13 mouse cellular contexts compared by ENCODE assay signal in genomic region chr9:28457982-28458770, GRCm38 (mm10).
"Had no signal": no experiment of that assay in that cellular context is flagged by ENCODE, and none has a peak within 500 bp of the region (broad histone marks: within the 10 kb centered on the region; RNA-seq: fewer than 3 reads in every experiment).

No protein-coding gene starts in this region.

- H3K9ac ChIP-seq: limb, embryonic 13.5 days; liver, embryonic 14.5 days; midbrain, embryonic 13.5 days; stomach, embryonic 15.5 days had no signal

- H3K27me3 ChIP-seq: limb, embryonic 13.5 days; midbrain, embryonic 13.5 days; stomach, embryonic 15.5 days had no signal

- DNase-seq: kidney, adult 11 months; kidney, adult 9 months; kidney, postnatal 36 days; lung, adult 18-20 months; lung, postnatal 36 days; right cerebral cortex, postnatal 14 days; thymus, adult 2 months; thymus, postnatal 25 days had no signal

- H3K4me3 ChIP-seq: limb, embryonic 13.5 days; midbrain, embryonic 13.5 days; stomach, embryonic 15.5 days had no signal

- H3K9me3 ChIP-seq: limb, embryonic 13.5 days; midbrain, embryonic 13.5 days; stomach, embryonic 15.5 days had no signal

- ATAC-seq: midbrain, embryonic 13.5 days had no signal

- H3K27ac ChIP-seq: kidney, postnatal 0 days; limb, embryonic 13.5 days; liver, embryonic 14.5 days; midbrain, embryonic 13.5 days; stomach, embryonic 15.5 days had no signal

- H3K4me2 ChIP-seq: limb, embryonic 13.5 days; midbrain, embryonic 13.5 days; stomach, embryonic 15.5 days had no signal

- H3K4me1 ChIP-seq: limb, embryonic 13.5 days; stomach, embryonic 15.5 days had no signal

- H3K36me3 ChIP-seq: limb, embryonic 13.5 days; midbrain, embryonic 13.5 days; stomach, embryonic 15.5 days had no signal
